Mouse (Mus musculus) heart, embryonic 13.5 days (tissue): Measurements from ENCODE around the gene 4930564D02Rik. TPM values are rescaled to one million over a fixed set of nuclear protein-coding genes. Genes with fewer than 3 reads are reported as not detected.

Experiments used
- ATAC-seq: fragments of 200-750 bp; cut with Nextera tagmentation; 2 replicates; pipeline ENCODE4 v1.8.0; 2017; ENCODE audit warnings: moderate TSS enrichment; ENCODE audit not compliant: insufficient number of reproducible peaks, low FRiP score, low TSS enrichment; ENCODE audit errors: extremely low read depth
- H3K27ac ChIP-seq: fragments of 300-500 bp; sonication (generic); replicated peaks from 2 replicates; pipeline ENCODE4 v1.5.1; 2015; ENCODE audit warnings: moderate library complexity, mild to moderate bottlenecking, inconsistent platforms
- H3K27me3 ChIP-seq: fragments of 300-500 bp; sonication (generic); replicated peaks from 2 replicates; pipeline ENCODE4 v1.6.1; 2015; ENCODE audit warnings: mild to moderate bottlenecking, inconsistent platforms
- H3K36me3 ChIP-seq: fragments of 300-500 bp; sonication (generic); 2 replicates; pipeline ENCODE4 v1.6.1; 2015; ENCODE audit warnings: mild to moderate bottlenecking, inconsistent platforms
- H3K4me1 ChIP-seq: fragments of 300-500 bp; sonication (generic); 2 replicates; pipeline ENCODE4 v1.6.1; 2015; ENCODE audit warnings: inconsistent platforms
- H3K4me2 ChIP-seq: fragments of 300-500 bp; sonication (generic); 2 replicates; pipeline ENCODE4 v1.6.1; 2015; ENCODE audit warnings: inconsistent platforms, mild to moderate bottlenecking, moderate library complexity
- H3K4me3 ChIP-seq: fragments of 300-500 bp; sonication (generic); 2 replicates; pipeline ENCODE4 v1.5.1; 2015; ENCODE audit warnings: moderate library complexity, mild to moderate bottlenecking, inconsistent platforms
- H3K9ac ChIP-seq: fragments of 300-500 bp; sonication (generic); 2 replicates; pipeline ENCODE4 v1.6.1; 2015; ENCODE audit warnings: inconsistent platforms, mild to moderate bottlenecking, moderate library complexity
- H3K9me3 ChIP-seq: fragments of 300-500 bp; sonication (generic); 2 replicates; pipeline ENCODE4 v1.6.1; 2016; ENCODE audit warnings: inconsistent platforms
- WGBS: fragments of 180-500 bp; shearing (Covaris S2); methylation state at CpG from one replicate; pipeline ENCODE4 v1.1.7; 2015; ENCODE audit warnings: mixed read lengths; 5-methylcytosine and 5-hydroxymethylcytosine counted together
- polyA plus RNA-seq: library from polyadenylated mRNA; unstranded; fragments of >200 nt; fragmentation: Nextera tagmentation; extraction: Ambion mirVana; gene quantifications from 2 replicates; pipeline ENCODE4 v1.2.1, GENCODE M21; 2015

4930564D02Rik gene
- polyA plus RNA-seq, 1 experiment from 2014 or later = not detected

DNA sequence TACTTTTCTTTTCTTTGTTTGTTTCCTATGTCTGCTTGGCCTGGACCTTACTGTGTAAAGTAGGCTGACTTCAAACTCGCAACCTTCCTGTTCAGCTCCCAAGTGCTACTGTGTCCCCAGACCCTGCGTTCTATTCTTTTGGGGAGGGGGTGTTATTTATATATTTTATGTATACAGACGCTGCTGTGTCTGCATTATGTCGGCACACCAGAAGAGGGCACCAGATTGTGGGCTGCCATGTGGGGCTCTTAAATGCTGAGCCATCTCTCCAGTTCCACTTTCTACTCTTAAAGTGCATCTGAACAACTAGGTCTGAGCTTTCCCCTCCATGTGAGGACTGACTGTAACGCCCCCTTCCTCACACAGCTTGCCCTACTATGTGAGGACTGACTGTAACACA, 22.9 kb upstream of the 4930564D02Rik start:
- Histone ChIP-seq H3K27ac (peak overlapping the region; percentile 9; the same call in 1 of the 2 replicates), H3K9ac (peak overlapping the region; percentile 5; the same call in 1 of the 2 replicates), H3K9me3 (no peaks in the 10 kb centered on the region), H3K4me3 (no peak overlapping the region), H3K36me3 (peaks cover 3% of the 10 kb centered on the region), H3K4me2 (no peak overlapping the region), H3K4me1 (peaks cover 94% of the 10 kb centered on the region), H3K27me3 (no peaks in the 10 kb centered on the region)
- 84% methylated on average over 5 of the region's 5 CpGs for WGBS
- ATAC-seq = no peak

- Histone ChIP-seq H3K27me3 (no peaks in the 10 kb centered on the region), H3K4me3 (peak overlapping the region; percentile 30), H3K27ac (peak overlapping the region; percentile 92), H3K4me2 (peak overlapping the region; percentile 65), H3K9ac (peak overlapping the region; percentile 73), H3K36me3 (no peaks in the 10 kb centered on the region), H3K4me1 (peaks cover 96% of the 10 kb centered on the region), H3K9me3 (no peaks in the 10 kb centered on the region)
- ATAC-seq = no peak
- 22% methylated on average over 5 of the region's 5 CpGs for WGBS
These were observed 19.8 kb upstream of the 4930564D02Rik start for GRCm38 (mm10) chr3:105046870-105047269.

GRCm38 (mm10) chr3:105047616-105048015, 19.0 kb upstream of the 4930564D02Rik start:
- peak overlapping the region; percentile 65 for H3K4me2 ChIP-seq
- peak overlapping the region; percentile 92 for H3K27ac ChIP-seq
- no peaks in the 10 kb centered on the region for H3K9me3 ChIP-seq
- no peak for ATAC-seq
- H3K4me1 ChIP-seq = peaks cover 89% of the 10 kb centered on the region
- no peaks in the 10 kb centered on the region for H3K36me3 ChIP-seq
- H3K9ac ChIP-seq = peak overlapping the region; percentile 73
- H3K4me3 ChIP-seq = peak overlapping the region; percentile 30
- H3K27me3 ChIP-seq = no peaks in the 10 kb centered on the region
- 13% methylated on average over 8 of the region's 8 CpGs for WGBS

GRCm38 (mm10) chr3:105049848-105050247, 16.8 kb upstream of the 4930564D02Rik start:
- Histone ChIP-seq H3K4me3 (peak overlapping the region; percentile 33), H3K27ac (peak overlapping the region; percentile 54; the same call in 1 of the 2 replicates), H3K9ac (peak overlapping the region; percentile 47; the same call in 1 of the 2 replicates), H3K9me3 (no peaks in the 10 kb centered on the region), H3K36me3 (no peaks in the 10 kb centered on the region), H3K27me3 (no peaks in the 10 kb centered on the region), H3K4me1 (peaks cover 83% of the 10 kb centered on the region), H3K4me2 (peak overlapping the region; percentile 87)
- WGBS = 36% methylated on average over 6 of the region's 6 CpGs
- no peak for ATAC-seq

- H3K27ac ChIP-seq = peak overlapping the region; percentile 81
- no peaks in the 10 kb centered on the region for H3K27me3 ChIP-seq
- H3K4me3 ChIP-seq = peak overlapping the region; percentile 79
- ATAC-seq = no peak
- H3K36me3 ChIP-seq = no peaks in the 10 kb centered on the region
- H3K9ac ChIP-seq = peak overlapping the region; percentile 94
- no peaks in the 10 kb centered on the region for H3K9me3 ChIP-seq
- H3K4me2 ChIP-seq = peak overlapping the region; percentile 87
- H3K4me1 ChIP-seq = peaks cover 83% of the 10 kb centered on the region
- WGBS = 5% methylated on average over 2 of the region's 2 CpGs
These were observed 15.5 kb upstream of the 4930564D02Rik start for GRCm38 (mm10) chr3:105051103-105051502.

DNA sequence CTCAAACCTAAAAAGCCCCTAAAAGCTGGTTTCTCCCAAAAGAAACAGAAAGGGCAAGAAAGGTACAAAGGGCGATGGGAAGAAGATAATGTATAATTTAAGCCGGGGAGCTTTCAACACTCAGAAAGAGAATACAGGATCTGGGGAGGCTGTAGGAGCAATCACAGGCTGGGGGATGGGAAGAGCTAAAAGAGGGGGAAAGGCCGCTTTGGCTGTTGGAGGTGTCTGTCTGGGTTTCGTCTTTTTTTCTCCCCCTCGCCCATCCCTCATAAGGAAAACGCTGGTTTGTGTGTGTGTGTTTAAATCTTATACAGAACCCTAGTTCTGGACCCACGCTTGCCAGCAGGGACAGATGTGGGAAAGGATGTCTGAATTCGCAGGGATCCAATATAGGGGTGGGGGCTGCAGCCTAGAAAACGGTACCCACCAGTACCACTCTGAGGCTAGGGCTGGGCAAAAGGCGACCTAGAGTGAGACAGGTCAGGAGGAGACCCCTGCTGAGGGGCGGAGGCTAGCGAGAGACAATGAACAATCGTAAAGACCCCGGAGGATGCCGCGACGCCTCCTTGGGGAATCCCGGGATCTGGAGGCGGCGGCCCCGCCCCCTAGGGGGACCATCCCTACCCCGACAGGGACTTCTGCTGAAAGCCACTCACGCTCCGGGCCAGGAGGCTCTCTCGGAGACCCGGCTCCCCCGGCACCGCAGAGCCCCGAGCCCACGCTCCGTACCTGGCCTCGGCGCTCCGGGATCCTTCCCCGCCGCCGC, 14.3 kb upstream of the 4930564D02Rik start:
- peaks cover 70% of the 10 kb centered on the region for H3K4me1 ChIP-seq
- ATAC-seq = 0 out of 2 replicates have a peak, but pooled peaks have one; percentile 7
- H3K27me3 ChIP-seq = no peaks in the 10 kb centered on the region
- peak overlapping the region; percentile 87 for H3K4me2 ChIP-seq
- H3K9ac ChIP-seq = peak overlapping the region; percentile 94
- H3K27ac ChIP-seq = peak overlapping the region; percentile 81
- peak overlapping the region; percentile 79 for H3K4me3 ChIP-seq
- H3K36me3 ChIP-seq = no peaks in the 10 kb centered on the region
- H3K9me3 ChIP-seq = no peaks in the 10 kb centered on the region
- WGBS = under 1% methylated on average over 37 of the region's 37 CpGs

- H3K4me1 ChIP-seq = peaks cover 63% of the 10 kb centered on the region
- peak within 1 kb of the TSS; percentile 94 for H3K9ac ChIP-seq
- peak within 1 kb of the TSS; percentile 79 for H3K4me3 ChIP-seq
- H3K27me3 ChIP-seq = no peaks in the 10 kb centered on the region
- peak within 1 kb of the TSS; percentile 87 for H3K4me2 ChIP-seq
- H3K9me3 ChIP-seq = no peaks in the 10 kb centered on the region
- H3K27ac ChIP-seq = peak within 1 kb of the TSS; percentile 95
- no peaks in the 10 kb centered on the region for H3K36me3 ChIP-seq
- 1% methylated on average over 31 of the region's 31 CpGs for WGBS
- ATAC-seq = peak; percentile 86
These were observed 13.5 kb upstream of the 4930564D02Rik start, which contains the start of gene Cttnbp2nl for GRCm38 (mm10) chr3:105052937-105053697. Gene Cttnbp2nl, minus strand, starts transcription at chr3:105053146.

DNA sequence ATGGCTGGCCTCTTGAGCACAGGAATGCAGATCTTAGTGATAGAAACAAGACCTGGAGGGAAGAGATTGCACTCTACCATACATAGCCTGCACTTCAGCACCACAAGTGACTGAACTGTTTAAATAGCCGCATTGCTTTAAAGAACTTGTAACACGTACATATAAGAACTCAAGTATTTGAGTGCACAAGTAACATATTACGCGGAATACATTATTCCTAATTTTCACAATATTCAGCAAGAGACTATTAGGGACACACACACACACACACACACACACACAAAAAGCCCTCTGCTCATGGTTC, 13.0 kb upstream of the 4930564D02Rik start:
- Histone ChIP-seq H3K4me3 (peak overlapping the region; percentile 79), H3K9me3 (no peaks in the 10 kb centered on the region), H3K9ac (peak overlapping the region; percentile 80), H3K27ac (peak overlapping the region; percentile 95), H3K36me3 (no peaks in the 10 kb centered on the region), H3K4me2 (peak overlapping the region; percentile 87), H3K27me3 (no peaks in the 10 kb centered on the region), H3K4me1 (peaks cover 62% of the 10 kb centered on the region)
- no peak for ATAC-seq
- WGBS = 50% methylated on average over 4 of the region's 4 CpGs

DNA sequence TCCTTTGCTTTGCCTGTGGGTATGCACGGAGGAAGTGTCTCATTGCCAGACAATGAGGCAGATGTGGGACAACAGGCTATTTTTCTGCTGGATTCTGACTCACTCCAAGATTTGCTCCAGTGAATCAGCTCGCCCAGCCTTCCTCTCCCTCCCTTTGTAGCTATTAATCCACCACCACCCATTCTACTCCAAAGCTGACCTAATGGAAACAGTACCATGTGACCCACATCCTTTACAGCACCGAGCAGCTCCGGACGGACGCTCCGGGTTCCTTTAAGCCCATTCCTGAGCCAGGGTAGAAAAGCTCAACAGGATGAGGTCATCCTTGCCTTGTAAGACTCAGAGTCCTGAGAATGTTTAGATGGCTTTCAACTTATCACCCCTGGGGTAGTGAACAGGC, 11.7 kb upstream of the 4930564D02Rik start:
- Histone ChIP-seq H3K9me3 (no peaks in the 10 kb centered on the region), H3K4me3 (peak overlapping the region; percentile 15), H3K9ac (peak overlapping the region; percentile 80), H3K27ac (peak overlapping the region; percentile 95), H3K27me3 (no peaks in the 10 kb centered on the region), H3K4me2 (peak overlapping the region; percentile 87), H3K4me1 (peaks cover 62% of the 10 kb centered on the region), H3K36me3 (no peaks in the 10 kb centered on the region)
- whole genome bisulfite sequencing = 9% methylated on average over 7 of the region's 7 CpGs
- peak; percentile 65; the same call in 1 of the 2 replicates for ATAC-seq

DNA sequence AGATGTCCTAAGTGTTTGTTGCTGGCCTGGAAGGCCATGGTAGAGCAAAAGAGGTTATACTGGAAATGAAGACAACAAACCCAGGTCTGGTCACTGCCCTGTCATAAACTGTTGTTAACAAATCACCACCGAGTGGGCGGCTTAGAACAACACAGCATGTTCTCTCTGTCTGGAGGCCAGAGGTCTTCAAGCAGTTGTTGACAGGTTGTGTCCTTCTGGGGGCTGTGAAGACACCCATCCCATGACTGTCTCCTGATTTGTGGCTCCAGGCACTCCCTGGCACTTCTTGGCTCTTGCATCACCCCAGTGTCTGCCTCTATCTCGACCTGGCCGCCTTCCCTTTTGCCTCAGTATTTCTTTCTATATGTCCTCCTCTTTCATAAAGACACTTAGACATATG, 11.0 kb upstream of the 4930564D02Rik start:
- H3K27me3 ChIP-seq = no peaks in the 10 kb centered on the region
- H3K36me3 ChIP-seq = no peaks in the 10 kb centered on the region
- H3K9ac ChIP-seq = peak overlapping the region; percentile 50; the same call in 1 of the 2 replicates
- H3K9me3 ChIP-seq = no peaks in the 10 kb centered on the region
- H3K4me1 ChIP-seq = peaks cover 62% of the 10 kb centered on the region
- ATAC-seq = no peak
- peak overlapping the region; percentile 87; the same call in 1 of the 2 replicates for H3K4me2 ChIP-seq
- 24% methylated on average over 4 of the region's 4 CpGs for WGBS
- H3K27ac ChIP-seq = peak overlapping the region; percentile 95
- no peak overlapping the region for H3K4me3 ChIP-seq
